Mouse (Mus musculus) midbrain, embryonic 15.5 days (tissue): ENCODE data around the gene Fkbp15. TPM values are rescaled to one million over a fixed set of nuclear protein-coding genes. Genes with fewer than 3 reads are reported as not detected.

ENCODE experiments used
- ATAC-seq: fragments of 200-750 bp; cut with Nextera tagmentation; replicated peaks from 2 replicates; pipeline ENCODE4 v1.8.0; 2017; ENCODE audit warnings: moderate TSS enrichment
- H3K27ac ChIP-seq: fragments of 300-500 bp; sonication (generic); 2 replicates; pipeline ENCODE4 v1.5.1; 2015; ENCODE audit warnings: mild to moderate bottlenecking, inconsistent platforms
- H3K27me3 ChIP-seq: fragments of 300-500 bp; sonication (generic); replicated peaks from 2 replicates; pipeline ENCODE4 v1.6.1; 2015; ENCODE audit warnings: inconsistent platforms
- H3K36me3 ChIP-seq: fragments of 300-500 bp; sonication (generic); replicated peaks from 2 replicates; pipeline ENCODE4 v1.6.1; 2015; ENCODE audit warnings: inconsistent platforms
- H3K4me1 ChIP-seq: fragments of 300-500 bp; sonication (generic); 2 replicates; pipeline ENCODE4 v1.6.1; 2015; ENCODE audit warnings: inconsistent platforms
- H3K4me2 ChIP-seq: fragments of 300-500 bp; sonication (generic); 2 replicates; pipeline ENCODE4 v1.6.1; 2015; ENCODE audit warnings: inconsistent platforms, mild to moderate bottlenecking, moderate library complexity
- H3K4me3 ChIP-seq: fragments of 300-500 bp; sonication (generic); 2 replicates; pipeline ENCODE4 v1.5.1; 2015; ENCODE audit warnings: mild to moderate bottlenecking, inconsistent platforms
- H3K9ac ChIP-seq: fragments of 300-500 bp; sonication (generic); 2 replicates; pipeline ENCODE4 v1.6.1; 2015; ENCODE audit warnings: mild to moderate bottlenecking, inconsistent platforms
- H3K9me3 ChIP-seq: fragments of 300-500 bp; sonication (generic); 2 replicates; pipeline ENCODE4 v1.6.1; 2016; ENCODE audit warnings: inconsistent platforms
- WGBS: fragments of 180-500 bp; shearing (Covaris S2); methylation state at CpG from one replicate; pipeline ENCODE4 v1.1.7; 2015; ENCODE audit warnings: mixed read lengths; 5-methylcytosine and 5-hydroxymethylcytosine counted together
- polyA plus RNA-seq: library from polyadenylated mRNA; unstranded; fragments of >200 nt; fragmentation: Nextera tagmentation; extraction: Ambion mirVana; gene quantifications from 2 replicates; pipeline ENCODE4 v1.2.1, GENCODE M21; 2015

Fkbp15 gene
- polyA plus RNA-seq, 1 experiment from 2014 or later = 23.0 TPM

DNA sequence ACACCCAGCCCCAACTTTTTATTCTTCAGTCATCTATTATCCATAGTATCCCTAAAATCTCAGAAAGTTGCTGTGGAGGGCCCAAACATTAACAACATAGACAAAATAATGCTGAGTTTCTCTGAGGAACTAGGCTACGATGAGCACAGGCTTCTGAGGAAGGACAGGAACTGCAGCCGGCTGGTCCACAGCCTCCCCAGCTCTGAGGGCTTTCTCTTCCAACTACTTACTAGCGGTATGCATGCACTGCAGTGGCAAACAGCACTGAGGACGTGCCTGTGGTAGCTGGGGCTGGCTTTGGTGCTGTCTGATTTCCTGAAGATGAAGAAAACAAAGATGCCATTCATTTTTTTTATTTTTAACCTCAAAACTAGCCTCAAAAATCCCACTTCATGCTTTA lies 14.5 kb downstream of the Fkbp15 start:
- no peaks in the 10 kb centered on the region for H3K4me1 ChIP-seq
- no peaks in the 10 kb centered on the region for H3K27me3 ChIP-seq
- no peak overlapping the region for H3K27ac ChIP-seq
- H3K36me3 ChIP-seq = peaks cover 17% of the 10 kb centered on the region; the same call in 1 of the 2 replicates
- H3K9me3 ChIP-seq = no peaks in the 10 kb centered on the region
- ATAC-seq = no peak
- no peak overlapping the region for H3K9ac ChIP-seq
- no peak overlapping the region for H3K4me3 ChIP-seq
- 80% methylated on average over 4 of the region's 4 CpGs for WGBS
- H3K4me2 ChIP-seq = no peak overlapping the region

DNA sequence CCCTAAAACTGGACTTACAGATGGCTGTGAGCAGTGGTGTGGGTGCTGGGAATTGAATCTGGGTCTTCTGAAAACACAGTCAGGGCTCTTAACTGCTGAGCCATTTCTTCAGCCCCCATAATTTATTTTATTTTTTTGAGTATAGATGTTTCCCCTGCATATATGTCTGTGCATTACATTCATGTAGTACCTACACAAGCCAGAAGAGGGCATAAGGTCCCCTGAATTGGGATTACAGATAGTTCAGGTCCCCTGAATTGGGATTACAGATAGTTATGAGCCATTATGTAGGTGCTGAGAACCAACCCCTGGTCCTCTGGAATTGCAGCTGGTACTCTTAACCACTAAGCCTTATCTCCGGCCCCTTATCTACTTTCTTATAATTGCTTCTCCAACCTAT lies 16.3 kb downstream of the Fkbp15 start:
- peaks cover 17% of the 10 kb centered on the region; the same call in 1 of the 2 replicates for H3K36me3 ChIP-seq
- H3K4me1 ChIP-seq = no peaks in the 10 kb centered on the region
- H3K27ac ChIP-seq = no peak overlapping the region
- H3K9ac ChIP-seq = no peak overlapping the region
- WGBS = 98% methylated on average over 1 of the region's 1 CpGs
- H3K27me3 ChIP-seq = no peaks in the 10 kb centered on the region
- no peaks in the 10 kb centered on the region for H3K9me3 ChIP-seq
- ATAC-seq = no peak
- H3K4me3 ChIP-seq = no peak overlapping the region
- H3K4me2 ChIP-seq = no peak overlapping the region

DNA sequence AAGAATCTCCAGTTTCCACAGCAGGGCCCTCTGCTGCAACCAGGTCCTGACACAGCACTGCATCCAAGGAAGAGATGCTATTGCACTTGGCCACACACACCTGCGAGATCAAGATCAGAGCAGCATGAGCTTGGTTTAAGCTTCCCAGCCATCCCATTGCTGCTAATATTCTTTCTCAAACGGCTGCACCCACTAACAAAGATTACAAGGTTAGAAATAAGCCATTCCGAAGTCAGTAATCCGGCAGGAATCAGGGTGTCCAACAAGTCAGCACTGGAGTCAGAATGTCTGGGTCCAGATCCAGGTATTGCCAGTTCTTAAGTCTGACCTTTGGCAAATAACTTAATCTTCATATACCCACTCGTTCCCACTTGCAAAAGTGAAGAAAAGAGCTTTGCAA lies 21.8 kb downstream of the Fkbp15 start:
- Histone ChIP-seq H3K27ac (no peak overlapping the region), H3K9ac (no peak overlapping the region), H3K4me3 (no peak overlapping the region), H3K4me2 (no peak overlapping the region), H3K27me3 (no peaks in the 10 kb centered on the region), H3K9me3 (no peaks in the 10 kb centered on the region), H3K36me3 (peaks cover 29% of the 10 kb centered on the region), H3K4me1 (no peaks in the 10 kb centered on the region)
- no peak for ATAC-seq
- WGBS = 92% methylated on average over 5 of the region's 5 CpGs

DNA sequence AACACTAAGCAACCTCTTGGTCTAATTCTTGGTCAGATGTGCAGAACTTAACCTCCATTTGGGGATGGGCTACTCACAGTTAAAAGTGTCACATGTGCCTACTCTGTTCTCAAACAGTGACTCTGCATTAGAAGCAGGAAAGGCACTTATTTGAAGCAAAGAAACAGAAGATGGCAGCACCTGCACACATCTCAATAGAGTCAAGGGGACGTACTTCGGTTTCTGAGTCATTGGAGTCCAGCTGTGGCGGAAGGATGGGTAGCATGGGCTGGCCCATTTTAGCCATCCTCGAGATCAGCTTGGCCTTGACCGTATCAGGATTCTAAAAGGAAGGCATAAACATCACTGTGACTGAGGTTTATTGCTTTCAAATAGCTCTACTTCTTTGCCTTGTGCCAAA lies 28.4 kb downstream of the Fkbp15 start:
- H3K4me1 ChIP-seq = no peaks in the 10 kb centered on the region
- no peak overlapping the region for H3K27ac ChIP-seq
- no peak overlapping the region for H3K4me3 ChIP-seq
- H3K4me2 ChIP-seq = no peak overlapping the region
- 83% methylated on average over 5 of the region's 5 CpGs for WGBS
- ATAC-seq = no peak
- H3K9ac ChIP-seq = no peak overlapping the region
- no peaks in the 10 kb centered on the region for H3K9me3 ChIP-seq
- no peaks in the 10 kb centered on the region for H3K27me3 ChIP-seq
- peaks cover 25% of the 10 kb centered on the region for H3K36me3 ChIP-seq

DNA sequence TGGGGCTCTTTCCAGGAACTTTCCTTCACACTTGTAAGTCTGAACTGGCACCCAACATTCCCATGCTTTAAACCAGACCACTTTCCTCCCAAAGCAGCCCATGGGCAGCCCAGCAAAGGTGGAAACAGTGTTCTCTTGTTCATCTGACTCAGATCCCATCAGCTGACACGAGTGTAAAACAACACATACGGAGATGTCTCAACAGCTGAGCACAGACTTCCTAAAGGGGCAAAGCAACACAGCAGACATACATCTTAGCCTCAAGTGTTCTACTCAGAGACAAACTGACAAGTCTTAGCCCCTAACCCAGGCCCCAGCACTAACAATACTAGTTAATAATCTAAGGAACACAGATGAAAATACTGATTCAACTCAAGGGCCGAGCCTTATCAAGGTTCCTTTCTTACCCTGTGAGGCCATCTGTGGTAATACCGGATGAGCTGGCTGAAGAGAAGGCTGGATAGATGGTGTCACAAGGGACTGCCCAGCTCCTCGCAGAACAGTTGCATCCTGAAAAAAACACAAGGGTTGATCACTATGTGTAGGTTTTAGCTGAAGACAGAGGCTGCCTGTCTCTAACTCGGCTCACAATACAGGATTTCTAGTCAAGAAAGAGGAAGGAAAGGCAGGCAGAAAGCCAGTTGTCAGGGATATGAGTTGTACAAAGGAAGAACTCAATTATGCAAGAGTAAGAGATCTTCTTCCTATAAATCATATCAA lies 31.2 kb downstream of the Fkbp15 start:
- H3K36me3 ChIP-seq = peaks cover 21% of the 10 kb centered on the region
- no peak overlapping the region for H3K4me2 ChIP-seq
- no peaks in the 10 kb centered on the region for H3K4me1 ChIP-seq
- H3K27ac ChIP-seq = no peak overlapping the region
- H3K9ac ChIP-seq = no peak overlapping the region
- ATAC-seq = no peak
- no peak overlapping the region for H3K4me3 ChIP-seq
- H3K27me3 ChIP-seq = no peaks in the 10 kb centered on the region
- WGBS = 90% methylated on average over 6 of the region's 6 CpGs
- H3K9me3 ChIP-seq = no peaks in the 10 kb centered on the region

DNA sequence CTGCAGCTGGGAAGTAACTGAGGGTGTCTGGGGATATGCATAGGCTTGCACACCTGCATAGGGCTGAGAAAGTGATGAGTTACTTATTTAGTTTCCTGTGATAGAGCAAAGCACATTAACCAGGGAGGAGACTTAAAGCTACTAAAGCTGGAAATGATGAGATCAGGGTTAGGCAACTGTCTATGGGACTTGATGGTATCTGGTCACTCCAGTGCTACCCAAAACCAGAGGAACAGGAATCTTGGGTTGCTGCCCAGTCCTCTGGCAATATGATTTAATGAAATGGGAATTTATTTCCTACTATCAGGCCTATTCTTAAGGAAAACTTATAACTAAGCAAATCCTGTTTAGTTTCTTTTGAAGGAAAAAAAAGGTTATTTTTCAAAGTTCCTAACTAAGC lies 34.2 kb downstream of the Fkbp15 start:
- no peak overlapping the region for H3K27ac ChIP-seq
- no peak for ATAC-seq

DNA sequence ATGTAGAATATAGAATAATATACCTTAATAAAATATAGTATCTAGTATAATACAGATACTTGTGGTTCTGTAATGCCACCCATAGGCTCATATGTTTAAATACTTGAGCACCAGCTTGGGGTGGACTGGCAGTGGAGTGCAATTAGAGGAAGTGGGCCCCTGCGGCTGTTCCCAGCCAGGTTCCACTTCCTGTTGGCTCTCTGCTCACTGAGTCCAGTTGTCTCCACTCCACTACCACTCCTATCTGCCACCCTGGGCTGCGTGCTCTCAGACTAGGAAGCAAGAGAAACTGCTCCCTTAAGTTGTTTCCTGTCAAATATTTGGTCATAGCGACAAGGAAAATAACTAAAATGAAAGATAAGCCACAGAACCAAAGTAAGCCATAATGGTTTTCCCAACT lies 37.7 kb downstream of the Fkbp15 start:
- H3K4me2 ChIP-seq = no peak overlapping the region
- H3K9ac ChIP-seq = no peak overlapping the region
- peaks cover 46% of the 10 kb centered on the region for H3K36me3 ChIP-seq
- no peak overlapping the region for H3K4me3 ChIP-seq
- H3K9me3 ChIP-seq = no peaks in the 10 kb centered on the region
- H3K27ac ChIP-seq = no peak overlapping the region
- no peak for ATAC-seq
- no peaks in the 10 kb centered on the region for H3K4me1 ChIP-seq
- H3K27me3 ChIP-seq = no peaks in the 10 kb centered on the region
- 84% methylated on average over 3 of the region's 3 CpGs for WGBS

More for the DNA sequence above, 34.2 kb downstream of the Fkbp15 start:
- Histone ChIP-seq H3K4me2 (no peak overlapping the region), H3K9ac (no peak overlapping the region), H3K36me3 (peaks cover 31% of the 10 kb centered on the region), H3K4me1 (no peaks in the 10 kb centered on the region), H3K9me3 (no peaks in the 10 kb centered on the region), H3K4me3 (no peak overlapping the region), H3K27me3 (no peaks in the 10 kb centered on the region)

DNA sequence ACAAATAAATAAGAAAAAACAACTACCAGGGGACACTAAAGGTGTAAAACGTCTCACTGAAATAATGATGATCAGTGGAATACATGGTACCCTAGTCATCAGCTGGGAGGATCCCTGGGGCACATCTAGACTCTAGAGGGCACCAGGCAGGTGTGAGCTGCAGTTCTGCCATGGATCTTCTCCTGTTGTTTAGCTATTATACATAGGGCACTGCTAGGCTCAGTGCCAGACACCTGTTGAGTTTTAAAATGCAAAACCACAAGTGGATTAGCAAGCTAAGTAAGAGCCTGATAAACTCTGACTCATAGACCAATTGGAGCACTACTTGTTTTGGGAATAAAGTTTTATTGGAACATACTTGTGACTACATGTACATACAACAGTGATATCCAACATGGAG lies 42.1 kb downstream of the Fkbp15 start:
- Histone ChIP-seq H3K4me2 (no peak overlapping the region), H3K9me3 (no peaks in the 10 kb centered on the region), H3K27ac (no peak overlapping the region), H3K9ac (no peak overlapping the region), H3K4me1 (no peaks in the 10 kb centered on the region), H3K4me3 (no peak overlapping the region), H3K27me3 (no peaks in the 10 kb centered on the region), H3K36me3 (peaks cover 45% of the 10 kb centered on the region)
- WGBS = 88% methylated on average over 1 of the region's 1 CpGs
- ATAC-seq = no peak

DNA sequence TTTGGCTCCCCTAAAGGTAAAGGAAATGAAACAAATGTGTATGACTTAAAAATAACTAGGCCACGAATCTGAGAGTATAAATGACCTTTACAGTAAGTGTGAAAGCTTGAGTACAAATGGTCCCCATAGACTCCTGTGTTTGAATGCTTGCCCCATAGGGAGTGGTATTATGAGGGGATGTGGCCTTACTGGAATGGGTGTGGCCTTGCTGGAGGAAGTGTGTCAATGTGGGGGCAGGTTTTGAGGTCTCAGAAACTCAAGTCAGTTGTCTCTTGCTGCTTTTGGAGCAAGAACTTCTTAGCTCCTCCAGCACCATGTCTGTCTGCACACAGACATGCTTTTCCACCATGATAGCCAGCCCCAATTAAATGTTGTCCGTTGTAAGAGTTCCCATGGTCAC lies 43.9 kb downstream of the Fkbp15 start:
- H3K9me3 ChIP-seq = no peaks in the 10 kb centered on the region
- no peak overlapping the region for H3K4me3 ChIP-seq
- WGBS = 82% methylated on average over 2 of the region's 2 CpGs
- no peak overlapping the region for H3K9ac ChIP-seq
- H3K27me3 ChIP-seq = no peaks in the 10 kb centered on the region
- peaks cover 36% of the 10 kb centered on the region; the same call in 1 of the 2 replicates for H3K36me3 ChIP-seq
- no peak for ATAC-seq
- no peak overlapping the region for H3K27ac ChIP-seq
- H3K4me1 ChIP-seq = no peaks in the 10 kb centered on the region
- no peak overlapping the region for H3K4me2 ChIP-seq

DNA sequence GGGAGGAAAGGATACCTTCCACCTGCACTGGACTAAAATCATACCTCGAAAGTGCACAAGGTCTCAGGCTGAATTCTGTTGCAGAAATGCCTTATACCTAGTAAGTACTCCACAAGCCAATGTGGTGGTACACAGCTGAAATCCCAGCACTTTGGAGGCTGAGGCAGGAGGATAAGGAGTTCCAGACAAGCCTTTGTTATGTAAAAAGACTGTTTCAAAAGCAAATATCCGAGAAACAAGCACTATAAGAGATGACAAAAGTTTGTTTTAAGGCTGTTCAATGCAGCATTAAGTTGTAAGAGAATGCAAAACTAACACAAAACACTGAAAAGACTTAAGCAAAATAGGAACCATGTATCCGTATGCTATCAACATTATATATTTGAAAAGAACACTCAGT lies 45.8 kb downstream of the Fkbp15 start:
- Histone ChIP-seq H3K9me3 (no peaks in the 10 kb centered on the region), H3K9ac (no peak overlapping the region), H3K4me3 (no peak overlapping the region), H3K27me3 (no peaks in the 10 kb centered on the region), H3K4me1 (no peaks in the 10 kb centered on the region), H3K4me2 (no peak overlapping the region), H3K27ac (no peak overlapping the region), H3K36me3 (peaks cover 28% of the 10 kb centered on the region; the same call in 1 of the 2 replicates)
- no peak for ATAC-seq
- WGBS = 83% methylated on average over 3 of the region's 3 CpGs

DNA sequence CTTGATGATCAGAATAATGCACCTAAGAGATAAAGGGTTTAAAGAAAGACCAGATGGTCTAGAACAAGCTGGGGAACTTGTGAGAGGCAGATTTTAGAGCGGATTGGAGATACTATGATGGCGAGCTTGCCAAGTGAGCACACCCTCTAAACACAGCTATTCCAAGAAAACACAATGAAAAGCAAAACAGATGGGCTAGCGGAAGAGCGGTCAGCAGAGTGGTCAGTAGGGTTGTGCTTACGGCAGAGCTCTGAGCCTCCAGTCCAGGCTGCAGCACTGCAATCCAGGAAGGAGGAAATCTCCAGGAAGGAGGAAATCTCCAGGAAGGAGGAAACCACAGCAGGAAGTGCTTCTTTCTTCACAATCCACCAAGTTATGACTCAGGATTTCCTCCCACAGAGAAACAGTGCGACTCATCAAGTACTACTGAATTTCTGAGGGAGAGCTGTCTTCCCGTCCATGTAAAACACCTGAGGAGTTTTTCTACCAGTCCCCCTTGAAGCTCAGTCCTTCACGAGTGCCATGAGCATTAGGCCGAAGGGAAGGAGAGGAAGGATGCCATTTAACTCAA lies 46.6 kb downstream of the Fkbp15 start:
- no peak for ATAC-seq
- Histone ChIP-seq H3K4me3 (no peak overlapping the region), H3K36me3 (peaks cover 24% of the 10 kb centered on the region; the same call in 1 of the 2 replicates), H3K4me2 (no peak overlapping the region), H3K27me3 (no peaks in the 10 kb centered on the region), H3K9ac (no peak overlapping the region), H3K27ac (no peak overlapping the region), H3K9me3 (no peaks in the 10 kb centered on the region), H3K4me1 (no peaks in the 10 kb centered on the region)
- WGBS = 92% methylated on average over 9 of the region's 9 CpGs

DNA sequence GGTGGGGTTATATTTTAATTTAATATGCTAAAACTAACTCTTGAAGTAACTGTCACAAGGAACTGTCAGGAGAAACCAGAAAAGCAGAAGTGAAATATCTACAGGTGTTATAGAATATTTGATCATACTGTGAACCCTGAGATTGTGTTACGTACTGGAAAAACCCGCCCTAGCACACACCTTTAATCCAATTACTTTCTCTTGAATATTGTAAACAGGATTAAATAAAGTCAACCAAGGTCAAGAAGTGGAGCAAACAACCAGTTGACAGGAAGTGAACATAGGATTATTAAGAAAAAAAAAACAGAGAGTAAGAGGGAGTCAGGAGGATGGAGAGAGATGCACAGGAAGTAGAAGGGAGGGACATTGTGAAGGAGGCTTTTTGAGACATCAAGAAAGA lies 47.5 kb downstream of the Fkbp15 start:
- WGBS = 95% methylated on average over 2 of the region's 2 CpGs
- H3K4me2 ChIP-seq = no peak overlapping the region

DNA sequence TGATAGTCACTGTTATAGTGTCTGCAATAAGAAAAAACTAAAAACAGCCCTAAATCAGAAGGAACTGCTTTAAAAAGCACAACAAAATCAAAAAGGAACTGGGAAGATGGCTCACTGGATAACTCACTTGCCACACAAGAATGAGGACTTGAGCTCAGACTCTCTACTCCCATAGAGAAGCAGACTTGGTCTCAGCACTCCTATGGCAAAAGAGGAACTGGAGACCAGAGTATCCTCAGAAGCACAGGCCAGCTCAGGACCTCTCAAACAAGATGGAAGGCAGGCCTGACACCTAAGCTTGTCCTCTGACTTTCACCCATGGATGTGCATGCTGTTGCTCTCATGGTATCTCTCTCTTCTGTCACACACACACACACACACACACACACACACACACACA lies 51.9 kb downstream of the Fkbp15 start:
- no peak for ATAC-seq
- Histone ChIP-seq H3K27ac (no peak overlapping the region), H3K36me3 (peaks cover 25% of the 10 kb centered on the region), H3K9me3 (no peaks in the 10 kb centered on the region), H3K4me1 (no peaks in the 10 kb centered on the region), H3K4me3 (no peak overlapping the region), H3K27me3 (no peaks in the 10 kb centered on the region), H3K9ac (no peak overlapping the region), H3K4me2 (no peak overlapping the region)

More for the DNA sequence above, 47.5 kb downstream of the Fkbp15 start:
- Histone ChIP-seq H3K4me3 (no peak overlapping the region), H3K9ac (no peak overlapping the region), H3K27me3 (no peaks in the 10 kb centered on the region), H3K36me3 (peaks cover 20% of the 10 kb centered on the region), H3K4me1 (no peaks in the 10 kb centered on the region), H3K27ac (no peak overlapping the region), H3K9me3 (no peaks in the 10 kb centered on the region)
- ATAC-seq = no peak
